Mouse (Mus musculus): ENCODE data around the gene Rfc2. TPM values are rescaled to one million over a fixed set of nuclear protein-coding genes. Genes with fewer than 3 reads are reported as not detected.
A peak's percentile ranks its signal among the peaks of the same experiment; 100 is the strongest.

The Rfc2 gene
- polyA plus RNA-seq, 1 experiment from 2014 or later: 81.5 TPM

GRCm38 (mm10) chr5:134560071-134560449 is 21.1 kb upstream of the Rfc2 start, which contains the start of gene Syna:
Syna (minus strand) TSS chr5:134560171.
- TF ChIP-seq EP300 (optimal IDR thresholded peaks at IDR 0.05) (no peak), CTCF (IDR thresholded peaks at IDR 0.05; ENCODE audit: low read depth) (no peak)
- Histone ChIP-seq H3K27ac (replicated peaks) (no peak within 1 kb of the TSS), H3K27me3 (ENCODE audit: control insufficient read depth, insufficient read depth, low read length) (no peaks in the 10 kb centered on the region), H3K36me3 (ENCODE audit: control insufficient read depth, insufficient read depth, low read length) (no peaks in the 10 kb centered on the region), H3K4me2 (replicated peaks; ENCODE audit: low read depth) (no peak within 1 kb of the TSS), H3K9ac (ENCODE audit: low read length) (no peak within 1 kb of the TSS), H3K4me3 (ENCODE audit: low read depth, low read length) (no peak within 1 kb of the TSS), H3K4me1 (replicated peaks; ENCODE audit: control insufficient read depth, insufficient read depth) (no peaks in the 10 kb centered on the region), H3K9me3 (ENCODE audit: control insufficient read depth, low read length) (no peaks in the 10 kb centered on the region)
- WGBS: 89% methylated on average over 7 of the region's 7 CpGs
- DNase-seq (ENCODE audit: low spot score): no peak
- no peak for ATAC-seq (ENCODE audit: low FRiP score, low TSS enrichment)

- Histone ChIP-seq H3K27me3 (ENCODE audit: control insufficient read depth, insufficient read depth, low read length) (no peaks in the 10 kb centered on the region), H3K9me3 (ENCODE audit: control insufficient read depth, low read length) (no peaks in the 10 kb centered on the region), H3K27ac (replicated peaks) (no peak overlapping the region), H3K36me3 (ENCODE audit: control insufficient read depth, insufficient read depth, low read length) (no peaks in the 10 kb centered on the region), H3K4me3 (ENCODE audit: low read depth, low read length) (no peak overlapping the region), H3K9ac (ENCODE audit: low read length) (no peak overlapping the region), H3K4me1 (replicated peaks; ENCODE audit: control insufficient read depth, insufficient read depth) (no peaks in the 10 kb centered on the region), H3K4me2 (replicated peaks; ENCODE audit: low read depth) (no peak overlapping the region)
- TF ChIP-seq CTCF (IDR thresholded peaks at IDR 0.05; ENCODE audit: low read depth) (no peak), EP300 (optimal IDR thresholded peaks at IDR 0.05) (no peak)
- DNase-seq (ENCODE audit: low spot score) (no peak), ATAC-seq (ENCODE audit: low FRiP score, low TSS enrichment) (no peak)
- WGBS: 74% methylated on average over 16 of the region's 16 CpGs
These were observed 20.6 kb upstream of the Rfc2 start for GRCm38 (mm10) chr5:134560450-134561171.

GRCm38 (mm10) chr5:134564272-134564671 is 16.9 kb upstream of the Rfc2 start:
- ATAC-seq (ENCODE audit: low FRiP score, low TSS enrichment) (no peak), DNase-seq (ENCODE audit: low spot score) (no peak)
- no peak overlapping the region for H3K4me3 ChIP-seq (ENCODE audit: low read depth, low read length)
- no peak overlapping the region for H3K9ac ChIP-seq (ENCODE audit: low read length)
- H3K4me1 ChIP-seq (replicated peaks; ENCODE audit: control insufficient read depth, insufficient read depth): no peaks in the 10 kb centered on the region
- H3K9me3 ChIP-seq (ENCODE audit: control insufficient read depth, low read length): no peaks in the 10 kb centered on the region
- no peaks in the 10 kb centered on the region for H3K27me3 ChIP-seq (ENCODE audit: control insufficient read depth, insufficient read depth, low read length)
- H3K4me2 ChIP-seq (replicated peaks; ENCODE audit: low read depth): no peak overlapping the region
- H3K27ac ChIP-seq (replicated peaks): no peak overlapping the region
- H3K36me3 ChIP-seq (ENCODE audit: control insufficient read depth, insufficient read depth, low read length): no peaks in the 10 kb centered on the region
- 94% methylated on average over 2 of the region's 2 CpGs for WGBS
- TF ChIP-seq EP300 (optimal IDR thresholded peaks at IDR 0.05): no peak

GRCm38 (mm10) chr5:134565696-134566095 is 15.5 kb upstream of the Rfc2 start:
- 90% methylated on average over 6 of the region's 6 CpGs for WGBS
- Histone ChIP-seq H3K36me3 (ENCODE audit: control insufficient read depth, insufficient read depth, low read length) (no peaks in the 10 kb centered on the region), H3K9ac (ENCODE audit: low read length) (no peak overlapping the region), H3K4me2 (replicated peaks; ENCODE audit: low read depth) (no peak overlapping the region), H3K9me3 (ENCODE audit: control insufficient read depth, low read length) (no peaks in the 10 kb centered on the region), H3K27ac (replicated peaks) (no peak overlapping the region), H3K4me3 (ENCODE audit: low read depth, low read length) (no peak overlapping the region), H3K4me1 (replicated peaks; ENCODE audit: control insufficient read depth, insufficient read depth) (no peaks in the 10 kb centered on the region), H3K27me3 (ENCODE audit: control insufficient read depth, insufficient read depth, low read length) (no peaks in the 10 kb centered on the region)
- TF ChIP-seq CTCF (IDR thresholded peaks at IDR 0.05; ENCODE audit: low read depth) (no peak), EP300 (optimal IDR thresholded peaks at IDR 0.05) (no peak)
- no peak for DNase-seq (ENCODE audit: low spot score)
- no peak for ATAC-seq (ENCODE audit: low FRiP score, low TSS enrichment)

GRCm38 (mm10) chr5:134567445-134567844 is 13.7 kb upstream of the Rfc2 start:
- H3K27me3 ChIP-seq (ENCODE audit: control insufficient read depth, insufficient read depth, low read length): no peaks in the 10 kb centered on the region
- WGBS: 81% methylated on average over 4 of the region's 4 CpGs
- no peak for ATAC-seq (ENCODE audit: low FRiP score, low TSS enrichment)
- H3K36me3 ChIP-seq (ENCODE audit: control insufficient read depth, insufficient read depth, low read length): no peaks in the 10 kb centered on the region
- no peak overlapping the region for H3K4me2 ChIP-seq (replicated peaks; ENCODE audit: low read depth)
- no peak overlapping the region for H3K9ac ChIP-seq (ENCODE audit: low read length)
- TF ChIP-seq EP300 (optimal IDR thresholded peaks at IDR 0.05): no peak
- no peak for TF ChIP-seq CTCF (IDR thresholded peaks at IDR 0.05; ENCODE audit: low read depth)
- no peak for DNase-seq (ENCODE audit: low spot score)
- H3K27ac ChIP-seq (replicated peaks): no peak overlapping the region
- no peak overlapping the region for H3K4me3 ChIP-seq (ENCODE audit: low read depth, low read length)
- no peaks in the 10 kb centered on the region for H3K9me3 ChIP-seq (ENCODE audit: control insufficient read depth, low read length)
- H3K4me1 ChIP-seq (replicated peaks; ENCODE audit: control insufficient read depth, insufficient read depth): no peaks in the 10 kb centered on the region

- Histone ChIP-seq H3K4me3 (ENCODE audit: low read depth, low read length) (no peak overlapping the region), H3K9ac (ENCODE audit: low read length) (no peak overlapping the region), H3K27ac (replicated peaks) (peak overlapping the region; percentile 77; the same call in 1 of the 2 replicates), H3K9me3 (ENCODE audit: control insufficient read depth, low read length) (no peaks in the 10 kb centered on the region), H3K36me3 (ENCODE audit: control insufficient read depth, insufficient read depth, low read length) (no peaks in the 10 kb centered on the region), H3K4me1 (replicated peaks; ENCODE audit: control insufficient read depth, insufficient read depth) (no peaks in the 10 kb centered on the region), H3K27me3 (ENCODE audit: control insufficient read depth, insufficient read depth, low read length) (no peaks in the 10 kb centered on the region), H3K4me2 (replicated peaks; ENCODE audit: low read depth) (no peak overlapping the region)
- TF ChIP-seq EP300 (optimal IDR thresholded peaks at IDR 0.05) (no peak), CTCF (IDR thresholded peaks at IDR 0.05; ENCODE audit: low read depth) (no peak)
- 72% methylated on average over 3 of the region's 3 CpGs for WGBS
- DNase-seq (ENCODE audit: low spot score): no peak
- no peak for ATAC-seq (ENCODE audit: low FRiP score, low TSS enrichment)
These were observed 13.1 kb upstream of the Rfc2 start for GRCm38 (mm10) chr5:134568030-134568429.

Measured in stomach, postnatal 0 days (tissue).